Mouse (Mus musculus): ENCODE measurements at regions not wholly inside any gene's neighbourhood (a gene's known extent, or its start where the extent isn't known, plus 50 kb on each side); places are given as distances from the start of the nearest gene placed in this dataset.
A peak's percentile ranks its signal among the peaks of the same experiment; 100 is the strongest.
"Not testable (repeated sequence)": the region's sequence is repeated elsewhere in the genome, so short reads cannot be mapped to it uniquely, and the experiment has no call there.

DNA sequence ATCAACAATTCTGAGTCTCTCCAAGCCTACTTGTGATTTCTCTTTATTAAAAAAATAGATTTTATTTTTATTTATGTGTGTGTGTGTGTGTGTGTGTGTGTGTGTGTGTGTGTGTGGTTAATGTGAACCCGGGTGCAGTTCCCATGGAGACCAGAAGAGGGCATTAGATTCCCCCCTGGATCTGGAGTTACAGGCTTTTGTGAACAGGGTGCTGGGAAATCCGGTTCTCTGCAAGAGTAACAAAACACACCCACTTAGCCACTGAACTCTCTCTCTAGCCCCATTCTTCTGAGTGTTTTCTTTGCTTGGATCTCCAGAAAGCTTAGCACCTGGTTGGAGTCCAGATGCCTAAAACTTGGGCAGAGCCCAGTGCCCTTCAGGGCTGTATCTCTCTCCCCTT lies 198.4 kb downstream of the Nucb2 start:
- DNase-seq (ENCODE audit: extremely low spot score, low spot score) = no peak
- Histone ChIP-seq H3K27ac (no peak overlapping the region), H3K4me3 (no peak overlapping the region), H3K36me3 (replicated peaks) (no peaks in the 10 kb centered on the region), H3K27me3 (ENCODE audit: poor library complexity, severe bottlenecking) (0 out of 2 replicates have a peak, but pooled peaks cover 4% of the 10 kb centered on the region), H3K9me3 (peaks cover 5% of the 10 kb centered on the region; the same call in 1 of the 2 replicates), H3K4me1 (0 out of 2 replicates have a peak, but pooled peaks cover 3% of the 10 kb centered on the region)
- WGBS = 87% methylated on average over 2 of the region's 2 CpGs

GRCm38 (mm10) chr7:116711541-116711940 lies 207.4 kb downstream of the Nucb2 start:
- no peaks in the 10 kb centered on the region for H3K4me1 ChIP-seq

GRCm38 (mm10) chr7:116713200-116713599 lies 209.0 kb downstream of the Nucb2 start:
- Histone ChIP-seq H3K9me3 (no peaks in the 10 kb centered on the region), H3K27ac (no peak overlapping the region), H3K4me3 (no peak overlapping the region), H3K27me3 (ENCODE audit: poor library complexity, severe bottlenecking) (no peaks in the 10 kb centered on the region), H3K4me1 (no peaks in the 10 kb centered on the region), H3K36me3 (replicated peaks) (no peaks in the 10 kb centered on the region)
- 85% methylated on average over 8 of the region's 8 CpGs for WGBS
- DNase-seq (ENCODE audit: extremely low spot score, low spot score) = no peak

More at GRCm38 (mm10) chr7:116711541-116711940, 207.4 kb downstream of the Nucb2 start:
- Histone ChIP-seq H3K9me3 (no peaks in the 10 kb centered on the region), H3K36me3 (replicated peaks) (no peaks in the 10 kb centered on the region), H3K4me3 (no peak overlapping the region), H3K27me3 (ENCODE audit: poor library complexity, severe bottlenecking) (no peaks in the 10 kb centered on the region), H3K27ac (no peak overlapping the region)
- DNase-seq (ENCODE audit: extremely low spot score, low spot score) = no peak
- WGBS = 90% methylated on average over 2 of the region's 2 CpGs

DNA sequence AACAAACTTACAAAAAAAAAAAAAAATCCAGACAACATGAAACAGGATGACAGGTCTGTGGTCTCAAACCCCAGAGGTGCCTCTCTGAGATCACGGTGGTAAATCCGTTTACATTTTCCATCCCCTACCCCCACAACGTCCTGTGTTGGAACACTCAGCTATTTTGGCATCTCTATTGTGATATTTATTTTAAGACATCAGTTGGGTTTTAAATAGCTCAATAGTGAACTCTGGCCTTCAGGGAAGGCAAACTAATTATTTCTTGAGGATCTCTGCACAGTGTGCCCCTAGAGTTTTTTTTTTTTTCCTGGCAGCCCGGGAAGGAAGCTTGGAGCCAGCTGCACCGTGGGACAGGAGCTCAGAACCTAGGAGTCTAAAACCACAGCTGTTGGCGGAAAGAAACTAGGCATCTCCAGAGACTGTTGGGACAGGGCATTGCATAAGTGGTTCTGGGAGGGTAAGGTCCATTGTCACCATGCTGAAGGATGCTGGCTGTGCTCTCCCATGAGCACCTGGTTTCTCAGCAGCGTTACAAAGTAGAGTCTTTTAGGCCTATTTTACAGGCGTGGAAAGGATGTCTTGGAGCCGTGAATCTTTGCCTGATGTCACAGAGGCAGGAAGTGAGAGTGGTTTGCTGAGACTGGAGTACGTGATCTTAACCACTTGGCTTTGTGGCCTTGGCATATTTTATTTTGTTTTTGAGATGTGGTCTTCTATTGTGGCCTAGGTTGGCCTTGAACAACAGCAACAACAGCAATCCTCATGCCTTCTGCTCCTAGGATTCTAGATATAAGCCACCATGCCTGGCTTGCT lies 211.3 kb downstream of the Nucb2 start:
- no peak for DNase-seq (ENCODE audit: extremely low spot score, low spot score)
- no peaks in the 10 kb centered on the region for H3K9me3 ChIP-seq
- H3K27me3 ChIP-seq (ENCODE audit: poor library complexity, severe bottlenecking) = no peaks in the 10 kb centered on the region
- no peaks in the 10 kb centered on the region for H3K4me1 ChIP-seq
- no peak overlapping the region for H3K27ac ChIP-seq
- 81% methylated on average over 10 of the region's 10 CpGs for WGBS
- H3K4me3 ChIP-seq = no peak overlapping the region
- H3K36me3 ChIP-seq (replicated peaks) = no peaks in the 10 kb centered on the region

DNA sequence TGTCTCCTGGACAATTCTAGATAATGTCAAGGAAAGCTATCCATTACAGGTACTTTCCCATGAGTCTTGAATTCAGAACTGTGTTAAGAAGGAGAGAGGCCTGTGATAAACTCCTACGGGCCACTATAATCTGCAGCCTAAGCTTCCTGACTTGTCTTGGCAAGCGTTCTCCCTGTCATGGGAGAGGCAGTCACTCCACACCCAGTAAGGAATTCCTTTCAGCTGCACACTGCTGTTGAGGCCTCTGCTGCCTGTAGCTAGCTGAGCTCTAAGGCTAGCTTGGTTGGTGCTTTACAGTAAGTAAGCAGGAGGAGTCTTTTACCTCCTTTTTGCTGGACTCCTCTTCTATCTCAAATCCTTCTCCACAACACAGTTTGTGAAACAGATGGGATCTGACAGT lies 224.2 kb downstream of the Nucb2 start:
- Histone ChIP-seq H3K27ac (no peak overlapping the region), H3K27me3 (ENCODE audit: poor library complexity, severe bottlenecking) (no peaks in the 10 kb centered on the region), H3K9me3 (no peaks in the 10 kb centered on the region), H3K36me3 (replicated peaks) (no peaks in the 10 kb centered on the region), H3K4me1 (no peaks in the 10 kb centered on the region), H3K4me3 (no peak overlapping the region)
- WGBS = 80% methylated on average over 2 of the region's 2 CpGs
- peak; percentile 9 for DNase-seq (ENCODE audit: extremely low spot score, low spot score)

DNA sequence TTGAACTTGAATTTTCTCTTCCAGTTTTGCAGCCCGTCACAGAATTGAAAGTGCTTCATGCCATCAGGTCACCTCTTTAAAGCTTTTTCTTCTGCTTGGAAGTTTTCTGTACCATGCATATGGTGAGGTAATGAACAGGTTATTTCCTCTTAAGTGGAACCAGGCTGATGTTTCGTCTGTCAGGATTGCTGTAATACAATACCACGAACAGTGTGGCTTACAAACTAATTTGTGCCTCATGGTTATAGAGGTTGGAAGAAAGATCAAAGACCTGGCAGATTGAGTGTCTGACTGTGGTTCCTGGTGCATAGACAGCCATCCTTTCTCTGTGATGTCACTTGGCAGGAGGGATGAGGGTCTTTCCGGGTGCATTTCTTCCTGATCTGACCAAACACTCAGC lies 225.6 kb downstream of the Nucb2 start:
- peak; percentile 12 for DNase-seq (ENCODE audit: extremely low spot score, low spot score)
- Histone ChIP-seq H3K9me3 (no peaks in the 10 kb centered on the region), H3K4me1 (no peaks in the 10 kb centered on the region), H3K36me3 (replicated peaks) (no peaks in the 10 kb centered on the region), H3K27me3 (ENCODE audit: poor library complexity, severe bottlenecking) (no peaks in the 10 kb centered on the region), H3K27ac (no peak overlapping the region), H3K4me3 (no peak overlapping the region)
- WGBS = 66% methylated on average over 4 of the region's 4 CpGs

- Histone ChIP-seq H3K27ac (no peak overlapping the region), H3K9me3 (no peaks in the 10 kb centered on the region), H3K4me1 (no peaks in the 10 kb centered on the region), H3K36me3 (replicated peaks) (no peaks in the 10 kb centered on the region), H3K4me3 (no peak overlapping the region), H3K27me3 (ENCODE audit: poor library complexity, severe bottlenecking) (no peaks in the 10 kb centered on the region)
- 82% methylated on average over 3 of the region's 3 CpGs for WGBS
- DNase-seq (ENCODE audit: extremely low spot score, low spot score) = no peak
Measured at GRCm38 (mm10) chr7:116735676-116736075, 231.5 kb downstream of the Nucb2 start.

- H3K4me1 ChIP-seq = no peaks in the 10 kb centered on the region
- no peak overlapping the region for H3K4me3 ChIP-seq
- H3K27me3 ChIP-seq (ENCODE audit: poor library complexity, severe bottlenecking) = no peaks in the 10 kb centered on the region
- no peak for DNase-seq (ENCODE audit: extremely low spot score, low spot score)
- no peak overlapping the region for H3K27ac ChIP-seq
- no peaks in the 10 kb centered on the region for H3K9me3 ChIP-seq
- H3K36me3 ChIP-seq (replicated peaks) = no peaks in the 10 kb centered on the region
- WGBS = 77% methylated on average over 4 of the region's 4 CpGs
Measured at GRCm38 (mm10) chr7:116736333-116736732, 232.2 kb downstream of the Nucb2 start.

- Histone ChIP-seq H3K4me3 (no peak overlapping the region), H3K4me1 (no peaks in the 10 kb centered on the region), H3K36me3 (replicated peaks) (no peaks in the 10 kb centered on the region), H3K27ac (no peak overlapping the region), H3K9me3 (no peaks in the 10 kb centered on the region), H3K27me3 (ENCODE audit: poor library complexity, severe bottlenecking) (no peaks in the 10 kb centered on the region)
- DNase-seq (ENCODE audit: extremely low spot score, low spot score) = no peak
- WGBS = 84% methylated on average over 4 of the region's 4 CpGs
Measured at GRCm38 (mm10) chr7:116738009-116738408, 233.8 kb downstream of the Nucb2 start.

GRCm38 (mm10) chr7:116754556-116754955 lies 250.4 kb downstream of the Nucb2 start:
- H3K4me3 ChIP-seq = no peak overlapping the region
- no peak for DNase-seq (ENCODE audit: extremely low spot score, low spot score)
- no peaks in the 10 kb centered on the region for H3K4me1 ChIP-seq
- H3K27me3 ChIP-seq (ENCODE audit: poor library complexity, severe bottlenecking) = no peaks in the 10 kb centered on the region
- H3K9me3 ChIP-seq = no peaks in the 10 kb centered on the region
- no peak overlapping the region for H3K27ac ChIP-seq
- no peaks in the 10 kb centered on the region for H3K36me3 ChIP-seq (replicated peaks)

GRCm38 (mm10) chr7:116792181-116792580 lies 288.0 kb downstream of the Nucb2 start:
- not testable (repeated sequence) for H3K36me3 ChIP-seq (replicated peaks); H3K27ac ChIP-seq; H3K4me3 ChIP-seq; H3K9me3 ChIP-seq; DNase-seq (ENCODE audit: extremely low spot score, low spot score); H3K4me1 ChIP-seq; H3K27me3 ChIP-seq (ENCODE audit: poor library complexity, severe bottlenecking)
- WGBS = 89% methylated on average over 19 of the region's 19 CpGs

DNA sequence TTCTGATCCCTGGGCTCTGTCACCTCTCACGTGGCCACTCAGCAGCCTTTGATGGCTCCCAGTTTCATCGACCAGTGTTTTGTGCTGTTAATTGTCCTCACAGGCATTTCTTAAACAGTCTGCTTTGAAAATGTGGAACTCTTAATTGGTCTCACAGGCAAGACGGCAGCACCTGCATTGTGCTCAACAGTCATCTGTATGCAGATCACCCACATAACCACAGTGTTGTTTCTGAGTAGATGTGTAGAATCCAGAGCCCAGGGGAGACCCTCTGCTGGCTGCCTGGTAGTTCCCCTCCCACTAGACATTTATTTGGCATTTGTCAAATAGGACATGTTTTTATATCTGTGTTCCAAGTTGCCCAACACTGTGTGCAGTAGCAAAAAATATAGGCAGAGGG lies 304.3 kb downstream of the Nucb2 start:
- Histone ChIP-seq H3K27ac (0 out of 2 replicates have a peak overlapping the region, but pooled peaks have one; percentile 51), H3K36me3 (replicated peaks) (no peaks in the 10 kb centered on the region), H3K27me3 (ENCODE audit: poor library complexity, severe bottlenecking) (no peaks in the 10 kb centered on the region), H3K9me3 (no peaks in the 10 kb centered on the region), H3K4me1 (peaks cover 9% of the 10 kb centered on the region; the same call in 1 of the 2 replicates), H3K4me3 (no peak overlapping the region)
- DNase-seq (ENCODE audit: extremely low spot score, low spot score) = no peak
- WGBS = 56% methylated on average over 3 of the region's 3 CpGs

- 90% methylated on average over 2 of the region's 2 CpGs for WGBS
- Histone ChIP-seq H3K27me3 (ENCODE audit: poor library complexity, severe bottlenecking) (no peaks in the 10 kb centered on the region), H3K9me3 (no peaks in the 10 kb centered on the region), H3K4me3 (no peak overlapping the region), H3K36me3 (replicated peaks) (no peaks in the 10 kb centered on the region), H3K27ac (no peak overlapping the region), H3K4me1 (no peaks in the 10 kb centered on the region)
- no peak for DNase-seq (ENCODE audit: extremely low spot score, low spot score)
Measured at GRCm38 (mm10) chr7:116816494-116816893, 312.3 kb downstream of the Nucb2 start.

All from forebrain, embryonic 10.5 days (tissue).